Mouse (Mus musculus) neural tube, embryonic 14.5 days (tissue): ENCODE results near the gene Nxph3. TPM values are rescaled to one million over a fixed set of nuclear protein-coding genes. Genes with fewer than 3 reads are reported as not detected.

ENCODE experiments used
- ATAC-seq: fragments of 200-750 bp; cut with Nextera tagmentation; 2 replicates; pipeline ENCODE4 v1.8.0; 2017; ENCODE audit warnings: low read depth, mild to moderate bottlenecking, moderate TSS enrichment, moderate library complexity
- H3K27ac ChIP-seq: fragments of 300-500 bp; sonication (generic); 2 replicates; pipeline ENCODE4 v1.5.1; 2014; ENCODE audit warnings: low read depth, mild to moderate bottlenecking, control low read depth, low read length, moderate library complexity, mixed read lengths
- H3K27me3 ChIP-seq: fragments of 300-500 bp; sonication (generic); 2 replicates; pipeline ENCODE4 v1.6.1; 2014; ENCODE audit warnings: low read length; ENCODE audit not compliant: control insufficient read depth, insufficient read depth
- H3K36me3 ChIP-seq: fragments of 300-500 bp; sonication (generic); 2 replicates; pipeline ENCODE4 v1.6.1; 2014; ENCODE audit warnings: low read length, mixed read lengths; ENCODE audit not compliant: control insufficient read depth, insufficient read depth
- H3K4me1 ChIP-seq: fragments of 300-500 bp; sonication (generic); 2 replicates; pipeline ENCODE4 v1.6.1; 2014; ENCODE audit warnings: low read length; ENCODE audit not compliant: control insufficient read depth, insufficient read depth
- H3K4me2 ChIP-seq: fragments of 300-500 bp; sonication (generic); 2 replicates; pipeline ENCODE4 v1.6.1; 2014; ENCODE audit warnings: mild to moderate bottlenecking, low read depth, low read length, control low read depth
- H3K4me3 ChIP-seq: fragments of 300-500 bp; sonication (generic); 2 replicates; pipeline ENCODE4 v1.5.1; 2014; ENCODE audit warnings: low read depth, low read length, control low read depth, mixed read lengths
- H3K9ac ChIP-seq: fragments of 300-500 bp; sonication (generic); replicated peaks from 2 replicates; pipeline ENCODE4 v1.6.1; 2014; ENCODE audit warnings: low read depth, mild to moderate bottlenecking, control low read depth, low read length, mixed read lengths
- H3K9me3 ChIP-seq: fragments of 300-500 bp; sonication (generic); 2 replicates; pipeline ENCODE4 v1.6.1; 2016; ENCODE audit warnings: low read length; ENCODE audit not compliant: control insufficient read depth
- WGBS: fragments of 180-500 bp; shearing (Covaris S2); extraction: QIAGEN DNeasy Blood & Tissue Kit; methylation state at CpG from one replicate; pipeline ENCODE4 v1.1.7; 2014; 5-methylcytosine and 5-hydroxymethylcytosine counted together
- polyA plus RNA-seq: library from polyadenylated mRNA; unstranded; fragments of >200 nt; fragmentation: Nextera tagmentation; extraction: Ambion mirVana; gene quantifications from 2 replicates; pipeline ENCODE4 v1.2.1, GENCODE M21; 2014

Nxph3 gene
- polyA plus RNA-seq, 1 experiment from 2014 or later, result 1.4 TPM

GRCm38 (mm10) chr11:95487237-95487636, 27.1 kb downstream of the Nxph3 start:
- no peaks in the 10 kb centered on the region for H3K4me1 ChIP-seq
- no peak for ATAC-seq
- WGBS, result 95% methylated on average over 2 of the region's 2 CpGs
- no peaks in the 10 kb centered on the region for H3K9me3 ChIP-seq
- H3K27ac ChIP-seq, result no peak overlapping the region
- H3K4me2 ChIP-seq, result no peak overlapping the region
- no peaks in the 10 kb centered on the region for H3K27me3 ChIP-seq
- H3K4me3 ChIP-seq, result no peak overlapping the region
- no peak overlapping the region for H3K9ac ChIP-seq
- peaks cover 40% of the 10 kb centered on the region for H3K36me3 ChIP-seq

GRCm38 (mm10) chr11:95485634-95486033, 28.7 kb downstream of the Nxph3 start:
- ATAC-seq, result no peak
- Histone ChIP-seq H3K4me3 (no peak overlapping the region), H3K27ac (no peak overlapping the region), H3K4me2 (no peak overlapping the region), H3K9me3 (no peaks in the 10 kb centered on the region), H3K36me3 (peaks cover 34% of the 10 kb centered on the region), H3K4me1 (no peaks in the 10 kb centered on the region), H3K9ac (no peak overlapping the region), H3K27me3 (no peaks in the 10 kb centered on the region)
- 93% methylated on average over 18 of the region's 18 CpGs for WGBS

- Histone ChIP-seq H3K4me2 (no peak overlapping the region), H3K4me3 (no peak overlapping the region), H3K27me3 (no peaks in the 10 kb centered on the region), H3K27ac (no peak overlapping the region), H3K4me1 (0 out of 2 replicates have a peak, but pooled peaks cover 3% of the 10 kb centered on the region), H3K9me3 (no peaks in the 10 kb centered on the region), H3K36me3 (peaks cover 14% of the 10 kb centered on the region), H3K9ac (no peak overlapping the region)
- 91% methylated on average over 4 of the region's 4 CpGs for WGBS
- no peak for ATAC-seq
Measured at GRCm38 (mm10) chr11:95480662-95481061, 33.7 kb downstream of the Nxph3 start.

- WGBS, result 77% methylated on average over 4 of the region's 4 CpGs
- H3K36me3 ChIP-seq, result peaks cover 16% of the 10 kb centered on the region
- no peaks in the 10 kb centered on the region for H3K27me3 ChIP-seq
- no peaks in the 10 kb centered on the region for H3K9me3 ChIP-seq
- H3K4me1 ChIP-seq, result 0 out of 2 replicates have a peak, but pooled peaks cover 3% of the 10 kb centered on the region
- no peak for ATAC-seq
- no peak overlapping the region for H3K4me3 ChIP-seq
- H3K4me2 ChIP-seq, result no peak overlapping the region
- no peak overlapping the region for H3K27ac ChIP-seq
- no peak overlapping the region for H3K9ac ChIP-seq
Measured at GRCm38 (mm10) chr11:95479458-95479857, 34.9 kb downstream of the Nxph3 start.

- no peak for ATAC-seq
Measured at GRCm38 (mm10) chr11:95476323-95476722, 38.0 kb downstream of the Nxph3 start.

GRCm38 (mm10) chr11:95473456-95473855, 40.9 kb downstream of the Nxph3 start:
- Histone ChIP-seq H3K27ac (no peak overlapping the region), H3K4me2 (no peak overlapping the region), H3K9me3 (no peaks in the 10 kb centered on the region), H3K9ac (no peak overlapping the region), H3K4me1 (no peaks in the 10 kb centered on the region), H3K4me3 (no peak overlapping the region), H3K36me3 (peaks cover 29% of the 10 kb centered on the region), H3K27me3 (no peaks in the 10 kb centered on the region)
- ATAC-seq, result no peak
- WGBS, result 93% methylated on average over 1 of the region's 1 CpGs

More at GRCm38 (mm10) chr11:95476323-95476722, 38.0 kb downstream of the Nxph3 start:
- Histone ChIP-seq H3K4me2 (no peak overlapping the region), H3K4me3 (no peak overlapping the region), H3K9me3 (no peaks in the 10 kb centered on the region), H3K36me3 (peaks cover 22% of the 10 kb centered on the region), H3K4me1 (0 out of 2 replicates have a peak, but pooled peaks cover 3% of the 10 kb centered on the region), H3K27me3 (no peaks in the 10 kb centered on the region), H3K27ac (no peak overlapping the region), H3K9ac (no peak overlapping the region)
- WGBS, result 78% methylated on average over 7 of the region's 7 CpGs

- no peaks in the 10 kb centered on the region for H3K4me1 ChIP-seq
- H3K27me3 ChIP-seq, result no peaks in the 10 kb centered on the region
- no peak overlapping the region for H3K4me2 ChIP-seq
- WGBS, result 89% methylated on average over 2 of the region's 2 CpGs
- H3K4me3 ChIP-seq, result no peak overlapping the region
- no peaks in the 10 kb centered on the region for H3K9me3 ChIP-seq
- peaks cover 29% of the 10 kb centered on the region for H3K36me3 ChIP-seq
- H3K9ac ChIP-seq, result no peak overlapping the region
- no peak overlapping the region for H3K27ac ChIP-seq
- no peak for ATAC-seq
Measured at GRCm38 (mm10) chr11:95472942-95473341, 41.4 kb downstream of the Nxph3 start.

GRCm38 (mm10) chr11:95467731-95468130, 46.6 kb downstream of the Nxph3 start:
- H3K9me3 ChIP-seq, result no peaks in the 10 kb centered on the region
- no peak overlapping the region for H3K27ac ChIP-seq
- H3K9ac ChIP-seq, result no peak overlapping the region
- 97% methylated on average over 1 of the region's 1 CpGs for WGBS
- H3K36me3 ChIP-seq, result peaks cover 6% of the 10 kb centered on the region
- H3K27me3 ChIP-seq, result no peaks in the 10 kb centered on the region
- no peaks in the 10 kb centered on the region for H3K4me1 ChIP-seq
- no peak overlapping the region for H3K4me2 ChIP-seq
- ATAC-seq, result no peak
- H3K4me3 ChIP-seq, result no peak overlapping the region

GRCm38 (mm10) chr11:95462168-95462567, 52.2 kb downstream of the Nxph3 start:
- H3K4me3 ChIP-seq, result no peak overlapping the region
- no peaks in the 10 kb centered on the region for H3K4me1 ChIP-seq
- no peaks in the 10 kb centered on the region for H3K36me3 ChIP-seq
- WGBS, result 93% methylated on average over 3 of the region's 3 CpGs
- no peak overlapping the region for H3K27ac ChIP-seq
- no peak overlapping the region for H3K9ac ChIP-seq
- no peak overlapping the region for H3K4me2 ChIP-seq
- ATAC-seq, result no peak
- no peaks in the 10 kb centered on the region for H3K27me3 ChIP-seq
- no peaks in the 10 kb centered on the region for H3K9me3 ChIP-seq
